Mouse (Mus musculus): ENCODE results near the gene Ppp6r2. TPM values are rescaled to one million over a fixed set of nuclear protein-coding genes. Genes with fewer than 3 reads are reported as not detected.

The Ppp6r2 gene
- polyA plus RNA-seq, 1 experiment: 54.0 TPM

- WGBS: 59% methylated on average over 26 of the region's 26 CpGs
- no peak for TF ChIP-seq CTCF (IDR thresholded peaks at IDR 0.05; ENCODE audit: control insufficient read depth, insufficient read depth, low read length)
- no peak for TF ChIP-seq POLR2A (IDR thresholded peaks at IDR 0.05; ENCODE audit: borderline replicate concordance, control insufficient read depth, low read depth, low read length)
- no peak within 1 kb of the TSS for H3K4me3 ChIP-seq (replicated peaks; ENCODE audit: control insufficient read depth, low read depth, low read length)
- no peak within 1 kb of the TSS for H3K27ac ChIP-seq (ENCODE audit: control insufficient read depth, insufficient read depth, low read depth, low read length, poor library complexity)
- H3K4me1 ChIP-seq (ENCODE audit: control insufficient read depth, insufficient read depth, low read length): no peaks in the 10 kb centered on the region; the same call in none of the 2 replicates
Measured at GRCm38 (mm10) chr15:89322670-89323522, 111.5 kb downstream of the Ppp6r2 start, which contains the start of gene Adm2. Gene Adm2, plus strand, starts transcription at chr15:89322720.

- Histone ChIP-seq H3K4me3 (replicated peaks; ENCODE audit: control insufficient read depth, low read depth, low read length) (no peak overlapping the region), H3K27ac (ENCODE audit: control insufficient read depth, insufficient read depth, low read depth, low read length, poor library complexity) (no peak overlapping the region), H3K4me1 (ENCODE audit: control insufficient read depth, insufficient read depth, low read length) (no peaks in the 10 kb centered on the region; the same call in none of the 2 replicates)
- no peak for TF ChIP-seq CTCF (IDR thresholded peaks at IDR 0.05; ENCODE audit: control insufficient read depth, insufficient read depth, low read length)
- 24% methylated on average over 4 of the region's 4 CpGs for WGBS
Measured at GRCm38 (mm10) chr15:89323656-89324055, 112.3 kb downstream of the Ppp6r2 start.

GRCm38 (mm10) chr15:89326441-89326840 is 115.1 kb downstream of the Ppp6r2 start:
- TF ChIP-seq POLR2A (IDR thresholded peaks at IDR 0.05; ENCODE audit: borderline replicate concordance, control insufficient read depth, low read depth, low read length) (no peak), CTCF (IDR thresholded peaks at IDR 0.05; ENCODE audit: control insufficient read depth, insufficient read depth, low read length) (no peak)
- WGBS: 84% methylated on average over 5 of the region's 5 CpGs
- Histone ChIP-seq H3K27ac (ENCODE audit: control insufficient read depth, insufficient read depth, low read depth, low read length, poor library complexity) (no peak overlapping the region), H3K4me3 (replicated peaks; ENCODE audit: control insufficient read depth, low read depth, low read length) (no peak overlapping the region), H3K4me1 (ENCODE audit: control insufficient read depth, insufficient read depth, low read length) (no peaks in the 10 kb centered on the region; the same call in 1 of the 2 replicates)

DNA sequence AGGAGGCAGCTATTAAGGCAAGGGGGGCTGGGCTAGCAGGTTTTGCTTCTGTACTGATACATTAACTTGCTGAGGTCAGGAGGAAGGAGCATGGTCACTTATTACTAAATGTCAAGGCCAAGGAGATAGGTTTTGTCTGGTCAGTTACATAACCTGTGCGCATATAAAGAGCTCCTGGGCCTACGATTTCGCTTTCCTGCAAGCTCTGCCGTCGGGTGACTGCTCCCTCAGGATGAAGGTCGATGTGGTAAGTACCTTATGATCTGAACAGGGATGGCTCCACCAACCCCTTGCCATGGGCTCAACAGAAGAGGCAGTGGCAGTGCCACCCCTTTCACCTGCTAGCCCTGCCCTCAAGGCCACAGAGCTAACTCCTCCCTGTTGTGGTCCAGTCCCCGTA is 122.9 kb downstream of the Ppp6r2 start, which contains the start of gene Miox:
Gene Miox (plus strand): TSS at position 128 of the 400 bp plus-strand sequence.
- Histone ChIP-seq H3K27ac (ENCODE audit: control insufficient read depth, insufficient read depth, low read depth, low read length, poor library complexity) (no peak within 1 kb of the TSS), H3K4me3 (replicated peaks; ENCODE audit: control insufficient read depth, low read depth, low read length) (no peak within 1 kb of the TSS), H3K4me1 (ENCODE audit: control insufficient read depth, insufficient read depth, low read length) (no peaks in the 10 kb centered on the region)
- no peak for TF ChIP-seq CTCF (IDR thresholded peaks at IDR 0.05; ENCODE audit: control insufficient read depth, insufficient read depth, low read length)
- no peak for TF ChIP-seq POLR2A (IDR thresholded peaks at IDR 0.05; ENCODE audit: borderline replicate concordance, control insufficient read depth, low read depth, low read length)
- WGBS: 73% methylated on average over 7 of the region's 7 CpGs

DNA sequence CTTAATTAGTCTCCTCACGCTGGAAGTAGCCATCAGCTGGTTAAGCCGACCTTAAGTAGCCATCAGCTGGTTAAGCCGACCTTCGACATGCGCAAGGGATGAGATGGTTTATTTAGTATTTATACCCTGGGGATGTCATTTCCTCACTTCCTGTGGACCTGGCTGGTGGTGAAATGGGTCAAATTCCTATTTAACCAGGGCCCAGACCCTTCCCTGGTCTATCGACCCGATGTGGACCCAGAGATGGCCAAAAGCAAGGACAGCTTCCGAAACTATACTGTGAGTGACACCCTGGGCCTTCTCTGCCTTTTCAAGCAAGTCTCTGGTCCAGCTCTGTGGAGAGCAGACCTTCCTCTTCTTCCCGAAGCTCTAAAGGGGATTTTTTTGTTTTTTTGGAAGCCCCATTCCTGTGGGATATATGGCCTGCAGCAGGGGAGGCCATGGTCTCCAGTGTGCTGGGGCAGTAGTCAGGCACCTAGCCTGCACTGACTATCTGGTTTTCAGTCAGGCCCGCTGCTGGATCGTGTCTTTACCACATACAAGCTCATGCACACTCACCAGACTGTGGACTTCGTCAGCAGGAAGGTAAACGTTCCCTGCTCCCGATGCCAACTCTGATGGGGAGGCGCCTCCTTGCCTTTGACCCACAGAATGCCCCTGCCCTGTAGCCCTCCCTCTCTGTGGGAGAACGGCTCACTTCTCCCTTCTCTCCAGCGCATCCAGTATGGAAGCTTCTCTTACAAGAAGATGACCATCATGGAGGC is 123.6 kb downstream of the Ppp6r2 start:
- Histone ChIP-seq H3K27ac (ENCODE audit: control insufficient read depth, insufficient read depth, low read depth, low read length, poor library complexity) (no peak overlapping the region), H3K4me3 (replicated peaks; ENCODE audit: control insufficient read depth, low read depth, low read length) (no peak overlapping the region), H3K4me1 (ENCODE audit: control insufficient read depth, insufficient read depth, low read length) (peaks cover 2% of the 10 kb centered on the region)
- 85% methylated on average over 17 of the region's 17 CpGs for WGBS
- no peak for TF ChIP-seq POLR2A (IDR thresholded peaks at IDR 0.05; ENCODE audit: borderline replicate concordance, control insufficient read depth, low read depth, low read length)
- TF ChIP-seq CTCF (IDR thresholded peaks at IDR 0.05; ENCODE audit: control insufficient read depth, insufficient read depth, low read length): no peak

DNA sequence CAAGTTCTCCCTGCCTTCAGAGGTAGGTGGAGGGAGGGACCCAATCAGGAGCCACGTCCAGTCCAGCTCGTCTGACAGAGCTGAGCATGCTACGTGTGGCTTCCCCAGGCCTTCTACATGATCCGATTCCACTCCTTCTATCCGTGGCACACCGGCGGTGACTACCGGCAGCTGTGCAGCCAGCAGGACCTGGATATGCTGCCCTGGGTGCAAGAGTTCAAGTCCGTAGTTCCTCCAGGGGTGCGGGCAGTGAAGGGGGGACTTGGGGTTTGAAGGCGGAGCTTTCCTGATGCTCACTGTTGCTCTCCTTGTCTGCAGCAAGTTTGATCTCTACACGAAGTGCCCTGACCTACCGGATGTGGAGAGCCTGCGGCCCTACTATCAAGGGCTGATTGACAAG is 125.1 kb downstream of the Ppp6r2 start:
- Histone ChIP-seq H3K27ac (ENCODE audit: control insufficient read depth, insufficient read depth, low read depth, low read length, poor library complexity) (no peak overlapping the region), H3K4me1 (ENCODE audit: control insufficient read depth, insufficient read depth, low read length) (peaks cover 4% of the 10 kb centered on the region), H3K4me3 (replicated peaks; ENCODE audit: control insufficient read depth, low read depth, low read length) (no peak overlapping the region)
- 83% methylated on average over 14 of the region's 14 CpGs for WGBS
- TF ChIP-seq CTCF (IDR thresholded peaks at IDR 0.05; ENCODE audit: control insufficient read depth, insufficient read depth, low read length) (no peak), POLR2A (IDR thresholded peaks at IDR 0.05; ENCODE audit: borderline replicate concordance, control insufficient read depth, low read depth, low read length) (no peak)

Other genes with a start within 250 kb of the Ppp6r2 start
- gene Mlc1, start 232.5 kb upstream of the Ppp6r2 start, polyA plus RNA-seq (2011; ENCODE audit: insufficient read depth, insufficient read length, low replicate concordance, missing spikeins): 0.55 TPM in 1 of 2 replicates, not detected in the other
- gene Mov10l1, start 228.6 kb upstream of the Ppp6r2 start, polyA plus RNA-seq (2011; ENCODE audit: insufficient read depth, insufficient read length, low replicate concordance, missing spikeins): not detected in 2 replicates
- 0.45 TPM in 1 of 2 replicates, not detected in the other for gene Panx2, start 151.8 kb upstream of the Ppp6r2 start, polyA plus RNA-seq (2011; ENCODE audit: insufficient read depth, insufficient read length, low replicate concordance, missing spikeins)
- gene Trabd, start 136.4 kb upstream of the Ppp6r2 start, polyA plus RNA-seq (2011; ENCODE audit: insufficient read depth, insufficient read length, low replicate concordance, missing spikeins): 26.6 and 34.8 TPM in 2 replicates
- gene Selenoo, start 122.5 kb upstream of the Ppp6r2 start, polyA plus RNA-seq (2011; ENCODE audit: insufficient read depth, insufficient read length, low replicate concordance, missing spikeins): 7.0 and 17.9 TPM in 2 replicates
- gene Tubgcp6, start 88.4 kb upstream of the Ppp6r2 start, polyA plus RNA-seq (2011; ENCODE audit: insufficient read depth, insufficient read length, low replicate concordance, missing spikeins): 10.0 and 31.9 TPM in 2 replicates
- gene Hdac10, start 82.9 kb upstream of the Ppp6r2 start, polyA plus RNA-seq (2011; ENCODE audit: insufficient read depth, insufficient read length, low replicate concordance, missing spikeins): 9.1 and 24.3 TPM in 2 replicates
- 6.1 and 14.6 TPM in 2 replicates for gene Mapk12, start 70.8 kb upstream of the Ppp6r2 start, polyA plus RNA-seq (2011; ENCODE audit: insufficient read depth, insufficient read length, low replicate concordance, missing spikeins)
- 5.7 and 7.6 TPM in 2 replicates for gene Mapk11, start 61.9 kb upstream of the Ppp6r2 start, polyA plus RNA-seq (2011; ENCODE audit: insufficient read depth, insufficient read length, low replicate concordance, missing spikeins)
- 11.1 and 30.9 TPM in 2 replicates for gene Plxnb2, start 30.8 kb upstream of the Ppp6r2 start, polyA plus RNA-seq (2011; ENCODE audit: insufficient read depth, insufficient read length, low replicate concordance, missing spikeins)
- 8.1 and 13.6 TPM in 2 replicates for gene Dennd6b, start 15.1 kb upstream of the Ppp6r2 start, polyA plus RNA-seq (2011; ENCODE audit: insufficient read depth, insufficient read length, low replicate concordance, missing spikeins)
- gene Sbf1, start 103.8 kb downstream of the Ppp6r2 start, polyA plus RNA-seq (2011; ENCODE audit: insufficient read depth, insufficient read length, low replicate concordance, missing spikeins): 54.0 and 160 TPM in 2 replicates
- 2.7 TPM in 1 of 2 replicates, not detected in the other for gene Adm2, start 111.2 kb downstream of the Ppp6r2 start, polyA plus RNA-seq (2011; ENCODE audit: insufficient read depth, insufficient read length, low replicate concordance, missing spikeins)
- 15.5 TPM in 1 of 2 replicates, not detected in the other for gene Miox, start 122.8 kb downstream of the Ppp6r2 start, polyA plus RNA-seq (2011; ENCODE audit: insufficient read depth, insufficient read length, low replicate concordance, missing spikeins)
- gene Lmf2, start 144.1 kb downstream of the Ppp6r2 start, polyA plus RNA-seq (2011; ENCODE audit: insufficient read depth, insufficient read length, low replicate concordance, missing spikeins): 16.7 and 42.0 TPM in 2 replicates
- 144 and 191 TPM in 2 replicates for gene Ncaph2, start 144.2 kb downstream of the Ppp6r2 start, polyA plus RNA-seq (2011; ENCODE audit: insufficient read depth, insufficient read length, low replicate concordance, missing spikeins)
- gene Sco2, start 162.3 kb downstream of the Ppp6r2 start, polyA plus RNA-seq (2011; ENCODE audit: insufficient read depth, insufficient read length, low replicate concordance, missing spikeins): 3.5 and 7.7 TPM in 2 replicates
- not detected in 2 replicates for gene Tymp, start 165.5 kb downstream of the Ppp6r2 start, polyA plus RNA-seq (2011; ENCODE audit: insufficient read depth, insufficient read length, low replicate concordance, missing spikeins)
- gene Odf3b, start 167.7 kb downstream of the Ppp6r2 start, polyA plus RNA-seq (2011; ENCODE audit: insufficient read depth, insufficient read length, low replicate concordance, missing spikeins): 1.7 and 4.9 TPM in 2 replicates
- gene Klhdc7b, start 173.4 kb downstream of the Ppp6r2 start, polyA plus RNA-seq (2011; ENCODE audit: insufficient read depth, insufficient read length, low replicate concordance, missing spikeins): not detected in 2 replicates
- gene Syce3, start 198.9 kb downstream of the Ppp6r2 start, polyA plus RNA-seq (2011; ENCODE audit: insufficient read depth, insufficient read length, low replicate concordance, missing spikeins): not detected in 2 replicates
- gene Cpt1b, start 214.3 kb downstream of the Ppp6r2 start, polyA plus RNA-seq (2011; ENCODE audit: insufficient read depth, insufficient read length, low replicate concordance, missing spikeins): 4.3 and 4.7 TPM in 2 replicates
- gene C730034F03Rik, start 218.0 kb downstream of the Ppp6r2 start, polyA plus RNA-seq (2011; ENCODE audit: insufficient read depth, insufficient read length, low replicate concordance, missing spikeins): 1.5 TPM in 1 of 2 replicates, not detected in the other
- gene Gm44502, start 218.1 kb downstream of the Ppp6r2 start, polyA plus RNA-seq (2011; ENCODE audit: insufficient read depth, insufficient read length, low replicate concordance, missing spikeins): 1.9 and 5.4 TPM in 2 replicates
- gene Chkb, start 218.4 kb downstream of the Ppp6r2 start, polyA plus RNA-seq (2011; ENCODE audit: insufficient read depth, insufficient read length, low replicate concordance, missing spikeins): 62.9 and 126 TPM in 2 replicates
- not detected in 2 replicates for gene Mapk8ip2, start 242.4 kb downstream of the Ppp6r2 start, polyA plus RNA-seq (2011; ENCODE audit: insufficient read depth, insufficient read length, low replicate concordance, missing spikeins)